Mouse (Mus musculus): ENCODE data around the gene Gm28308. TPM values are rescaled to one million over a fixed set of nuclear protein-coding genes. Genes with fewer than 3 reads are reported as not detected.

Gm28308 gene
- polyA plus RNA-seq, 1 experiment: not detected

GRCm38 (mm10) chr6:52160511-52161335, 52.4 kb downstream of the Gm28308 start:
- Histone ChIP-seq H3K27ac (ENCODE audit: insufficient read depth, low read length) (peak overlapping the region; percentile 18; the same call in 1 of the 2 replicates), H3K4me3 (ENCODE audit: extremely low read depth, insufficient read depth, insufficient read length) (no peak overlapping the region), H3K36me3 (ENCODE audit: control insufficient read depth, insufficient read depth, low read length) (no peaks in the 10 kb centered on the region), H3K27me3 (ENCODE audit: control insufficient read depth, insufficient read depth, low read length) (peaks cover 26% of the 10 kb centered on the region), H3K4me1 (ENCODE audit: control insufficient read depth, insufficient read depth, insufficient read length) (peaks cover 5% of the 10 kb centered on the region)
- DNase-seq (ENCODE audit: low read depth in 1 of 2, low spot score in 2 of 2): no peak
- TF ChIP-seq CTCF (IDR thresholded peaks at IDR 0.05; ENCODE audit: extremely low read depth, insufficient read depth, insufficient read length, insufficient replicate concordance): no peak
- TF ChIP-seq POLR2A (IDR thresholded peaks at IDR 0.05; ENCODE audit: low read depth, low read length): no peak
- 26% methylated on average over 30 of the region's 30 CpGs for WGBS

GRCm38 (mm10) chr6:52159979-52160378, 53.2 kb downstream of the Gm28308 start:
- Histone ChIP-seq H3K27ac (ENCODE audit: insufficient read depth, low read length) (no peak overlapping the region), H3K27me3 (ENCODE audit: control insufficient read depth, insufficient read depth, low read length) (peaks cover 26% of the 10 kb centered on the region), H3K4me1 (ENCODE audit: control insufficient read depth, insufficient read depth, insufficient read length) (peaks cover 5% of the 10 kb centered on the region), H3K36me3 (ENCODE audit: control insufficient read depth, insufficient read depth, low read length) (no peaks in the 10 kb centered on the region), H3K4me3 (ENCODE audit: extremely low read depth, insufficient read depth, insufficient read length) (no peak overlapping the region)
- no peak for DNase-seq (ENCODE audit: low read depth in 1 of 2, low spot score in 2 of 2)
- WGBS: 13% methylated on average over 9 of the region's 9 CpGs
- TF ChIP-seq POLR2A (IDR thresholded peaks at IDR 0.05; ENCODE audit: low read depth, low read length): no peak
- no peak for TF ChIP-seq CTCF (IDR thresholded peaks at IDR 0.05; ENCODE audit: extremely low read depth, insufficient read depth, insufficient read length, insufficient replicate concordance)

- Histone ChIP-seq H3K4me1 (ENCODE audit: control insufficient read depth, insufficient read depth, insufficient read length) (peaks cover 5% of the 10 kb centered on the region), H3K4me3 (ENCODE audit: extremely low read depth, insufficient read depth, insufficient read length) (no peak overlapping the region; the same call in 1 of the 2 replicates), H3K27ac (ENCODE audit: insufficient read depth, low read length) (no peak overlapping the region), H3K27me3 (ENCODE audit: control insufficient read depth, insufficient read depth, low read length) (peaks cover 26% of the 10 kb centered on the region), H3K36me3 (ENCODE audit: control insufficient read depth, insufficient read depth, low read length) (no peaks in the 10 kb centered on the region)
- TF ChIP-seq CTCF (IDR thresholded peaks at IDR 0.05; ENCODE audit: extremely low read depth, insufficient read depth, insufficient read length, insufficient replicate concordance): no peak
- no peak for TF ChIP-seq POLR2A (IDR thresholded peaks at IDR 0.05; ENCODE audit: low read depth, low read length)
- no peak for DNase-seq (ENCODE audit: low read depth in 1 of 2, low spot score in 2 of 2)
- WGBS: 44% methylated on average over 12 of the region's 12 CpGs
Observed at GRCm38 (mm10) chr6:52159164-52159761, 53.9 kb downstream of the Gm28308 start.

- Histone ChIP-seq H3K4me3 (ENCODE audit: extremely low read depth, insufficient read depth, insufficient read length) (peak within 1 kb of the TSS; percentile 58), H3K36me3 (ENCODE audit: control insufficient read depth, insufficient read depth, low read length) (no peaks in the 10 kb centered on the region), H3K4me1 (ENCODE audit: control insufficient read depth, insufficient read depth, insufficient read length) (peaks cover 5% of the 10 kb centered on the region), H3K27ac (ENCODE audit: insufficient read depth, low read length) (no peak within 1 kb of the TSS), H3K27me3 (ENCODE audit: control insufficient read depth, insufficient read depth, low read length) (peaks cover 22% of the 10 kb centered on the region)
- WGBS: under 1% methylated on average over 54 of the region's 55 CpGs
- no peak for TF ChIP-seq CTCF (IDR thresholded peaks at IDR 0.05; ENCODE audit: extremely low read depth, insufficient read depth, insufficient read length, insufficient replicate concordance)
- TF ChIP-seq POLR2A (IDR thresholded peaks at IDR 0.05; ENCODE audit: low read depth, low read length): no peak
- peak; percentile 9 to 48 for DNase-seq (ENCODE audit: low read depth in 1 of 2, low spot score in 2 of 2)
Observed at GRCm38 (mm10) chr6:52158276-52159051, 54.7 kb downstream of the Gm28308 start, which contains the start of gene Hoxa1. Hoxa1 (minus strand) TSS chr6:52158317.

GRCm38 (mm10) chr6:52157466-52158275, 55.5 kb downstream of the Gm28308 start:
- Histone ChIP-seq H3K36me3 (ENCODE audit: control insufficient read depth, insufficient read depth, low read length) (no peaks in the 10 kb centered on the region), H3K27me3 (ENCODE audit: control insufficient read depth, insufficient read depth, low read length) (peaks cover 23% of the 10 kb centered on the region)
- DNase-seq (ENCODE audit: low read depth in 1 of 2, low spot score in 2 of 2): no peak

More at GRCm38 (mm10) chr6:52157466-52158275, 55.5 kb downstream of the Gm28308 start:
- 5% methylated on average over 32 of the region's 32 CpGs for WGBS
- Histone ChIP-seq H3K27ac (ENCODE audit: insufficient read depth, low read length) (no peak overlapping the region), H3K4me1 (ENCODE audit: control insufficient read depth, insufficient read depth, insufficient read length) (peaks cover 5% of the 10 kb centered on the region), H3K4me3 (ENCODE audit: extremely low read depth, insufficient read depth, insufficient read length) (peak overlapping the region; percentile 58; the same call in 1 of the 2 replicates)
- no peak for TF ChIP-seq CTCF (IDR thresholded peaks at IDR 0.05; ENCODE audit: extremely low read depth, insufficient read depth, insufficient read length, insufficient replicate concordance)
